Mouse (Mus musculus): ENCODE results near the gene Selenoo.
A peak's percentile ranks its signal among the peaks of the same experiment; 100 is the strongest.

Gene Selenoo

GRCm38 (mm10) chr15:89128382-89129350 lies 39.8 kb downstream of the Selenoo start, which contains the start of gene Hdac10:
Gene Hdac10 (minus strand): TSS chr15:89128700.
- peak; percentile 90 for DNase-seq

GRCm38 (mm10) chr15:89130245-89130644 lies 41.4 kb downstream of the Selenoo start:
- DNase-seq: no peak

DNA sequence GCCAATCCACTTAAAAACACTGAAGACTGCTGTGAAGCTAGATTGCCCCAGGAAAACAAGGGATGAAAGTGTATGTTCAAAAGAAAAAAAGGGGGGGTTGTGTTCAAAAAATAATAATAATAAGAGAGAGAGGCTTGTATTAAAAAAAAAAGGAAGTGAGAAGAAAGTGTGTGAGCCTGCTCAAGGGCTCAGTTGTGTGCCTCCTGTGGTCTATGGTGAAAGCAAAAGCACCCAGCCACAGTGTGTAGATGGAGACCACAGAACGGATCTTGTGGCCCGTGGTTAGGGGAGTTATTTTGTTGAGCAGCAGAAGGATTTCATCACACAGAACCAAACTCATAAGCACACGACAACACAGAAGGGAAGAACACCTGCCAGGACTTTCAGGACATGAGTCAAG lies 42.4 kb downstream of the Selenoo start:
- DNase-seq: no peak

GRCm38 (mm10) chr15:89136461-89137155 lies 47.7 kb downstream of the Selenoo start:
- no peak for DNase-seq

- DNase-seq: no peak
Measured at GRCm38 (mm10) chr15:89137378-89138045, 48.6 kb downstream of the Selenoo start.

- no peak for DNase-seq
Measured at GRCm38 (mm10) chr15:89138046-89138405, 49.1 kb downstream of the Selenoo start.

DNA sequence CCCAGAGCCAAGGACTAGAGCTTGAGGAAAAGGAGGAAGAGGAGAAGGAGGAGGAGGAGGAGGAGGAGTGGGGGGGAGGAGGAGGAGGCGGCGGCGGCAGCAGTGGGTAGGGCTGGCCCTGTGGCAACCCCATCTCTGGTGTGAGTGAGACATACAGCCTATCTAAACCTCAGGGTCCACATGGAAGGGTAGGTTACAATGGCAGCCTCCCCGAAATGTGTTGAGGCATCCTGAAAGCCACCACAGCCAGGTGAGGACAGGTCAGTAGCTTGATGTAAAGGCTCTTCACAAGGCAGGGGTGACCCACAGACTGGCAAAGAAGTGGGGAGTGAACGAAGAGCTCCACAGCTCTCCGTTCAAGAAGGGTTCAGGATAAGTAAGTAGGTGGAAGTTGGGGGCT lies 49.6 kb downstream of the Selenoo start:
- DNase-seq: no peak

GRCm38 (mm10) chr15:89140048-89140658 lies 51.3 kb downstream of the Selenoo start:
- DNase-seq: peak; percentile 68

GRCm38 (mm10) chr15:89140659-89141252 lies 51.9 kb downstream of the Selenoo start, which contains the start of gene Mapk12:
Gene Mapk12 (minus strand): TSS chr15:89140703.
- DNase-seq: peak; percentile 83

GRCm38 (mm10) chr15:89141443-89141842 lies 52.6 kb downstream of the Selenoo start:
- no peak for DNase-seq

DNA sequence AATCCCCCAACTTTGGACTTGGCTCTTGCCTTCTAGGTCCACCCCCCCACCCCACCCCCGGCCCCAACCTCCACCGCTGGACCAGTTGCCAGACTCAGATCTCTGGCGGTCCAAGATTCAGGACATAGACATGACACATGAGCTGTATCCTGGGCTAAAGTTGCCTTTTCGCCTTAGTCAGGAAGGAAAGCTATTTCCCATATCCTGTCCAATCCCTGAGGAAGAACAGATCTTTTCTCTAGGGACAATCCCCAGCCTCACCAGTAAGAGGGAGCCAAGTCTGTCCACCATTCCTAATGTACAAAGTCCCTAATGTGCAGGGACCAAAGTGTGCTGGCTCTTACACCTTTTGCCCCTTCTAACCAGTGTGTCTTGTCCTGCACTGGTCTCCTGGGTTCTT lies 53.0 kb downstream of the Selenoo start:
- no peak for DNase-seq

- no peak for DNase-seq
Measured at GRCm38 (mm10) chr15:89143134-89143533, 54.2 kb downstream of the Selenoo start.

DNA sequence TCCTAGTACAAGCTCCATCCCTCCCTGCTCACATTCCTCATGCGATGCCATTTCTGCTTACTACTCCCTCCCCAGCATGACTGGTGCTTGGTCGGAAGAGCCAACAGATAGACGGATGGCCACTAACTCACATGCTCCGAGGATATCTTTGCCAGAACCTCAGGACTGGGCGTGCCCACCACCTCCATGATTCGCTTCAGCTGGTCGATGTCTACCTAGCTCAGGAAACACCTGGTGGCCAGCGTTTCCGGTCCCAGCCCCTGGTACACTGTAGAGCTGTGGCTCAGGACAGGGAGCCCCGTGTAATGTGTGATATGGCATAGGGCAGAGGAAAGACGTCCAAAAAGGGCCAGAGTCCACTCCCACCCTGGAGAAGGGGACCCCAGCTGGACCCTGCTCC lies 56.1 kb downstream of the Selenoo start:
- DNase-seq: no peak

DNA sequence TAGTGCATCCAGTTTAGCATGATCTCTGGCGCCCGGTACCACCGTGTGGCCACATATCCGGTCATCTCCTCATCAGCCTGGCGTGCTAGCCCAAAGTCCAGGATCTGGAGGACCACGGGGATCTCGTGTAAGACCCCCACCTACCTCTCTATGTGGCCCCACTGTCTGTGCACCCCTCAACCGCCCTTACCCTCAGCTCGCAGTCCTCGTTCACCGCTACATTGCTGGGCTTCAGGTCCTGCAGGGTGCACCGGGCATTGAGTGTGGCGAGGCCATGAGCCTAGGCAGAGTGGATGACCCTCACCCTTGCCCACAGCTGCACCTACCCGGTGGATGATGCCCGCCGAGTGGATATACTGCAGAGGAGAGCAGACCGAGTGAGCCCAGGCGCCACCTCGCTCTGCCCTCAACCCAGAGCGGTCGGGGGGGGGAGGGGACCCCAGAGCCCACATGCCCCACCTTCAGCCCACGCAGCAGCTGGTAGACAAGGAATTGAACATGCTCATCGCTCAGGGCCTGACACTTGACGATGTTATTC lies 57.0 kb downstream of the Selenoo start:
- no peak for DNase-seq

- DNase-seq: peak; percentile 64
Measured at GRCm38 (mm10) chr15:89146537-89146936, 57.7 kb downstream of the Selenoo start.

- no peak for DNase-seq
Measured at GRCm38 (mm10) chr15:89147024-89147423, 58.1 kb downstream of the Selenoo start.

- DNase-seq: no peak
Measured at GRCm38 (mm10) chr15:89147456-89147855, 58.6 kb downstream of the Selenoo start.

GRCm38 (mm10) chr15:89147895-89148294 lies 59.0 kb downstream of the Selenoo start:
- no peak for DNase-seq

- peak; percentile 58 for DNase-seq
Measured at GRCm38 (mm10) chr15:89148496-89149270, 59.8 kb downstream of the Selenoo start.

DNA sequence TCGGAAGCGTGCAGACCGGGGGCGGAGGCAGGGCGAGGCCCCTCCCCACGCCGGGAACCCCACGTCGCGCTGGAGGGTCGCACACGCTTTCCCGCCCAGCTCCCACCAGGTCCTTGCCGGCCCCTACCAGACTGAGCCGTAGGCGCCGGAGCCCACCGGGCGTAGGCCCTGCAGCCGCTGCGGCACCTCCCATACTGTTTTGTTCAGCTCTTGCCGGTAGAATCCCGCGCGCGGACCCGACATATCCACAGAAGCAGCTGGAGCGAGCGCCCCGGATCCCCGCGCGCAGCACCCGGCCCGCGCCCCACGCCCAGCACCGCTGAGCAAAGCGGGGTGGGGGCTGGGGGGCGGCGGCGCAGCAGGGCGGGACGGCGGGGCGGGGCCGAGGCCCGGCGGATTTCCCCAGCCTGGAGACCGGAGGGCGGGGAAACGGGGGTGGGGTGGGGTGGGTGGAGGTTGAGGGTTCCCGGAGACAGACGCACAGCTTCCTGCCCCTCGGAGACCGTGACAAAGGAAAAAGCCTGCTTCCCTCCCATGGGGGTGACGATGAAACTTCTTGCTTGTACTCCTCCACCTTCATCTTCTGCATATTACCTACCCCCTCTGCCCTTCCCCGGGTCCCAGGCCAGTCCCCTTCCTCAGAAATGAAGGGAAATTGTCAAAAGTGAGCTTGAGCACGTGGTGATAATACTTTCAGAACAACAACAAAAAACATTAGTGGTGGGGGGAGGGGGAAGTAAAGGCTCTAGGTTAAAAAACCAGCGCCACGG lies 60.6 kb downstream of the Selenoo start, which contains the start of gene Mapk11:
Mapk11 (minus strand) TSS at position 358 of the 770 bp plus-strand sequence.
- peak; percentile 70 for DNase-seq

Data from embryo, embryonic 11 days (tissue).